Mouse (Mus musculus): ENCODE measurements around the gene Cyth3. TPM values are rescaled to one million over a fixed set of nuclear protein-coding genes. Genes with fewer than 3 reads are reported as not detected.

Cyth3 gene
- polyA plus RNA-seq, 1 experiment from 2014 or later: 41.6 TPM

- Histone ChIP-seq H3K4me1 (ENCODE audit: control insufficient read depth, insufficient read depth, low read depth, low read length) (peaks cover 20% of the 10 kb centered on the region), H3K27me3 (replicated peaks; ENCODE audit: control insufficient read depth, insufficient read depth, low read length) (no peaks in the 10 kb centered on the region), H3K9ac (ENCODE audit: low read depth, low read length) (peak overlapping the region; percentile 86), H3K9me3 (ENCODE audit: control insufficient read depth, low read length) (no peaks in the 10 kb centered on the region), H3K36me3 (ENCODE audit: control insufficient read depth, insufficient read depth, low read length) (no peaks in the 10 kb centered on the region), H3K4me2 (ENCODE audit: low read length) (peak overlapping the region; percentile 76), H3K27ac (ENCODE audit: low read depth, low read length) (peak overlapping the region; percentile 76), H3K4me3 (ENCODE audit: low read length) (peak overlapping the region; percentile 80)
- WGBS: 2% methylated on average over 40 of the region's 48 CpGs
- ATAC-seq: peak; percentile 81
Measured at GRCm38 (mm10) chr5:143622623-143623150, 440 bp downstream of the Cyth3 start.

- H3K27ac ChIP-seq (ENCODE audit: low read depth, low read length): no peak overlapping the region
- peaks cover 20% of the 10 kb centered on the region for H3K4me1 ChIP-seq (ENCODE audit: control insufficient read depth, insufficient read depth, low read depth, low read length)
- H3K4me2 ChIP-seq (ENCODE audit: low read length): peak overlapping the region; percentile 76
Measured at GRCm38 (mm10) chr5:143623356-143624295, 1.4 kb downstream of the Cyth3 start.

DNA sequence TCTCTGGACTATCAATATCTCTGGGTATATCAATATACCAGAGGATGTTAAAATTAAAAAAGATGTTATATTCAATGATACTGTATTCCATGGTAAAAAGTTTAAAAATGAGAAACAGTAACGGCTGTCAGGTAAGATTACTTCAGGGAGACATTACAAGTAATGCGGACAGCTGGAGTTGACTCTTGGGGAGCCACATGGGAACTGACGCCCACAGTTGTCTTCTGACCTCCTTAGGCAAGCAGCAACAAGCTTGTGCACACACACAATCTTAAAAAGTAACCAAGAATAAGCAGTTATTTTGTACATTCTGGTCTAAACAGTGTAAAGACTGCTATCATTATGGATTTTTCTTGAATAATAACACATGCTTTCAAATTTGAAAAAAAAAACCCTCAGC lies 2.2 kb downstream of the Cyth3 start:
- no peak overlapping the region for H3K9ac ChIP-seq (ENCODE audit: low read depth, low read length)
- H3K27ac ChIP-seq (ENCODE audit: low read depth, low read length): no peak overlapping the region
- no peak for ATAC-seq
- H3K4me2 ChIP-seq (ENCODE audit: low read length): peak overlapping the region; percentile 76; the same call in 1 of the 2 replicates
- H3K9me3 ChIP-seq (ENCODE audit: control insufficient read depth, low read length): no peaks in the 10 kb centered on the region
- H3K36me3 ChIP-seq (ENCODE audit: control insufficient read depth, insufficient read depth, low read length): no peaks in the 10 kb centered on the region
- no peak overlapping the region for H3K4me3 ChIP-seq (ENCODE audit: low read length)
- H3K27me3 ChIP-seq (replicated peaks; ENCODE audit: control insufficient read depth, insufficient read depth, low read length): no peaks in the 10 kb centered on the region
- 74% methylated on average over 3 of the region's 3 CpGs for WGBS
- H3K4me1 ChIP-seq (ENCODE audit: control insufficient read depth, insufficient read depth, low read depth, low read length): peaks cover 20% of the 10 kb centered on the region

More at GRCm38 (mm10) chr5:143623356-143624295, 1.4 kb downstream of the Cyth3 start:
- Histone ChIP-seq H3K4me3 (ENCODE audit: low read length) (peak overlapping the region; percentile 80), H3K36me3 (ENCODE audit: control insufficient read depth, insufficient read depth, low read length) (no peaks in the 10 kb centered on the region), H3K27me3 (replicated peaks; ENCODE audit: control insufficient read depth, insufficient read depth, low read length) (no peaks in the 10 kb centered on the region), H3K9me3 (ENCODE audit: control insufficient read depth, low read length) (no peaks in the 10 kb centered on the region), H3K9ac (ENCODE audit: low read depth, low read length) (peak overlapping the region; percentile 86)
- WGBS: 45% methylated on average over 19 of the region's 19 CpGs
- no peak for ATAC-seq

GRCm38 (mm10) chr5:143625497-143625896 lies 3.2 kb downstream of the Cyth3 start:
- 89% methylated on average over 12 of the region's 12 CpGs for WGBS
- no peak overlapping the region for H3K9ac ChIP-seq (ENCODE audit: low read depth, low read length)
- H3K4me2 ChIP-seq (ENCODE audit: low read length): no peak overlapping the region; the same call in 1 of the 2 replicates
- H3K4me1 ChIP-seq (ENCODE audit: control insufficient read depth, insufficient read depth, low read depth, low read length): peaks cover 20% of the 10 kb centered on the region
- no peaks in the 10 kb centered on the region for H3K27me3 ChIP-seq (replicated peaks; ENCODE audit: control insufficient read depth, insufficient read depth, low read length)
- no peak overlapping the region for H3K4me3 ChIP-seq (ENCODE audit: low read length)
- no peak overlapping the region for H3K27ac ChIP-seq (ENCODE audit: low read depth, low read length)
- no peaks in the 10 kb centered on the region for H3K36me3 ChIP-seq (ENCODE audit: control insufficient read depth, insufficient read depth, low read length)
- no peak for ATAC-seq
- H3K9me3 ChIP-seq (ENCODE audit: control insufficient read depth, low read length): no peaks in the 10 kb centered on the region

GRCm38 (mm10) chr5:143625940-143626588 lies 3.8 kb downstream of the Cyth3 start:
- Histone ChIP-seq H3K27me3 (replicated peaks; ENCODE audit: control insufficient read depth, insufficient read depth, low read length) (no peaks in the 10 kb centered on the region), H3K9me3 (ENCODE audit: control insufficient read depth, low read length) (no peaks in the 10 kb centered on the region), H3K4me2 (ENCODE audit: low read length) (no peak overlapping the region; the same call in 1 of the 2 replicates), H3K4me1 (ENCODE audit: control insufficient read depth, insufficient read depth, low read depth, low read length) (peaks cover 17% of the 10 kb centered on the region), H3K36me3 (ENCODE audit: control insufficient read depth, insufficient read depth, low read length) (no peaks in the 10 kb centered on the region), H3K9ac (ENCODE audit: low read depth, low read length) (no peak overlapping the region), H3K4me3 (ENCODE audit: low read length) (no peak overlapping the region), H3K27ac (ENCODE audit: low read depth, low read length) (no peak overlapping the region)
- ATAC-seq: no peak
- 68% methylated on average over 11 of the region's 11 CpGs for WGBS

DNA sequence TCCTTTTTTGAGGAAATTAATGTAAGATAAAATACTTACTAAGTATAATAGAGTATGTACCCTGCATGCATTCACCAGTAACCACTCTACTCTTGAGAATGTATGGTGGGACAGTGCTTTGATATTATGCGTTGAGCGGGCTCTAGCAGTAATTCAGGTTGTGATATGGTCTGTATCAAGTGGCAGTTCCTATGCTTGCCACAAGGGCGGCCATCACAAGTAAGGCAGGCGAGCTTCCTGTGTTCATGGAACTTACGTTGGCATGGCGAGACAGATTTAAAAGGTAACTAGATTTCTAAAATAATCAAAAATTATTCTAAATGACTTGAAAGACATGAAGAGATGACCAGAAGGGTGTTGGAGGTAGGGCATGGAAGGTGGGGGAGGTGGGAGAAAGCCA lies 5.3 kb downstream of the Cyth3 start:
- Histone ChIP-seq H3K4me1 (ENCODE audit: control insufficient read depth, insufficient read depth, low read depth, low read length) (peaks cover 18% of the 10 kb centered on the region), H3K9me3 (ENCODE audit: control insufficient read depth, low read length) (no peaks in the 10 kb centered on the region), H3K27me3 (replicated peaks; ENCODE audit: control insufficient read depth, insufficient read depth, low read length) (no peaks in the 10 kb centered on the region), H3K36me3 (ENCODE audit: control insufficient read depth, insufficient read depth, low read length) (no peaks in the 10 kb centered on the region), H3K4me3 (ENCODE audit: low read length) (no peak overlapping the region), H3K4me2 (ENCODE audit: low read length) (no peak overlapping the region), H3K27ac (ENCODE audit: low read depth, low read length) (no peak overlapping the region), H3K9ac (ENCODE audit: low read depth, low read length) (no peak overlapping the region)
- ATAC-seq: no peak
- 97% methylated on average over 6 of the region's 6 CpGs for WGBS

DNA sequence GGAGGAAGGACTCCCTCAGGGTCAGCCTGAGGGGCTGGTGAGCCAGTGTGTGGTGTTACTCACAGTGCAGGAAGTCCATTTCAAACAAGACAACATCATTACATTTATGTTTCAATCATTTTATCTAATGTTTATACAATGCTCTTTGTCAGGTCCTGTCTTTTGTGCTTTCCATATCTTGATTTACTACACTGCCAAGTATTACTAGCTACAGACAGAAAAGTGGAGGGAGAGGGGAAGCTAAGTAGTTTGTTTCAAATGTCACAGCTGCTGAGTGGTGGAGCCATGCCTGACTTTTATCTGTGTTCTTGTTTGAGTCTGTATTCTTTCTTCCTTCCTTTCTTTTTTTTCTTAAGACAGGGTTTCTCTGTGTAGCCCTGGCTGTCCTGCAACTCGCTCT lies 5.7 kb downstream of the Cyth3 start:
- WGBS: 92% methylated on average over 1 of the region's 1 CpGs
- H3K36me3 ChIP-seq (ENCODE audit: control insufficient read depth, insufficient read depth, low read length): no peaks in the 10 kb centered on the region
- ATAC-seq: no peak
- no peak overlapping the region for H3K9ac ChIP-seq (ENCODE audit: low read depth, low read length)
- H3K27me3 ChIP-seq (replicated peaks; ENCODE audit: control insufficient read depth, insufficient read depth, low read length): no peaks in the 10 kb centered on the region
- no peak overlapping the region for H3K4me3 ChIP-seq (ENCODE audit: low read length)
- H3K4me1 ChIP-seq (ENCODE audit: control insufficient read depth, insufficient read depth, low read depth, low read length): peaks cover 21% of the 10 kb centered on the region
- H3K9me3 ChIP-seq (ENCODE audit: control insufficient read depth, low read length): no peaks in the 10 kb centered on the region
- no peak overlapping the region for H3K4me2 ChIP-seq (ENCODE audit: low read length)
- no peak overlapping the region for H3K27ac ChIP-seq (ENCODE audit: low read depth, low read length)

DNA sequence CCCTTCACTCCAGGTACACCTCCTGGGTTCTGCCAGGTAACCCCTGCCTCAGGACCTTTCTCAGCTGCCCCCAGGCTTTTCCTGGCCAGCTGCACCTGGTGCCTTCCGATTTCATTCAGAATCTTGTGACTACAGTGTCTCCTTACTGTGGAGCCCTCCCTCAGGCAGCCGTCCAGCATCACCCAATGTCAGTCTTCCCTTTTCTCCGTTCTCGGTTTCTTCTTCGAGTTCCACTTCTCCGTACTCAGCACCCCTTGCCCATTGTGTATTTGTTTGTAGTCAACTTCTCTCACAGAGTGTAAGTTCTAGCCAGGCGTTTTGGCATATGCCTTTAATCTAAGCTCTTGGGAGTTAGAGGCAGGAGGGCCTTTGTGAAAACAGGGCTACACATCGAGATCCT lies 7.4 kb downstream of the Cyth3 start:
- no peak for ATAC-seq
- H3K4me1 ChIP-seq (ENCODE audit: control insufficient read depth, insufficient read depth, low read depth, low read length): peaks cover 11% of the 10 kb centered on the region
- no peak overlapping the region for H3K9ac ChIP-seq (ENCODE audit: low read depth, low read length)
- no peak overlapping the region for H3K4me3 ChIP-seq (ENCODE audit: low read length)
- H3K27me3 ChIP-seq (replicated peaks; ENCODE audit: control insufficient read depth, insufficient read depth, low read length): no peaks in the 10 kb centered on the region
- WGBS: 89% methylated on average over 8 of the region's 8 CpGs
- H3K27ac ChIP-seq (ENCODE audit: low read depth, low read length): no peak overlapping the region
- no peaks in the 10 kb centered on the region for H3K36me3 ChIP-seq (ENCODE audit: control insufficient read depth, insufficient read depth, low read length)
- no peak overlapping the region for H3K4me2 ChIP-seq (ENCODE audit: low read length)
- no peaks in the 10 kb centered on the region for H3K9me3 ChIP-seq (ENCODE audit: control insufficient read depth, low read length)

GRCm38 (mm10) chr5:143630214-143630613 lies 8.0 kb downstream of the Cyth3 start:
- Histone ChIP-seq H3K9ac (ENCODE audit: low read depth, low read length) (no peak overlapping the region), H3K4me2 (ENCODE audit: low read length) (no peak overlapping the region), H3K27ac (ENCODE audit: low read depth, low read length) (no peak overlapping the region), H3K27me3 (replicated peaks; ENCODE audit: control insufficient read depth, insufficient read depth, low read length) (no peaks in the 10 kb centered on the region), H3K4me1 (ENCODE audit: control insufficient read depth, insufficient read depth, low read depth, low read length) (peaks cover 11% of the 10 kb centered on the region), H3K4me3 (ENCODE audit: low read length) (no peak overlapping the region), H3K9me3 (ENCODE audit: control insufficient read depth, low read length) (no peaks in the 10 kb centered on the region), H3K36me3 (ENCODE audit: control insufficient read depth, insufficient read depth, low read length) (no peaks in the 10 kb centered on the region)
- 98% methylated on average over 3 of the region's 3 CpGs for WGBS
- no peak for ATAC-seq
